Mouse (Mus musculus) layer of hippocampus, postnatal 14 days (tissue): ENCODE measurements around the gene Lefty2. TPM values are rescaled to one million over a fixed set of nuclear protein-coding genes. Genes with fewer than 3 reads are reported as not detected.
"Not testable (repeated sequence)": the region's sequence is repeated elsewhere in the genome, so short reads cannot be mapped to it uniquely, and the experiment has no call there.

ENCODE experiments used
- DNase-seq, 2 experiments: peaks; one replicate each; pipeline ENCODE4 v3.0.0; 2021 to 2022; ENCODE audit warnings: low spot score in 2 of 2, mixed read lengths in 1 of 2
- total RNA-seq, 2 experiments: library from RNA; stranded (reverse); gene quantifications; 2 replicates each; pipeline ENCODE4 v1.2.3; 2021

Gene Lefty2
- total RNA-seq, 2 experiments from 2014 or later = 5.1 to 5.2 TPM

GRCm38 (mm10) chr1:180894088-180894987 is 1.4 kb downstream of the Lefty2 start:
- not testable (repeated sequence) for DNase-seq

- peak in 1 of 2 experiments; percentile 79 for DNase-seq
These were observed 8.2 kb downstream of the Lefty2 start for GRCm38 (mm10) chr1:180901107-180901506.

GRCm38 (mm10) chr1:180902915-180903314 is 10.0 kb downstream of the Lefty2 start:
- no peak for DNase-seq

- DNase-seq = no peak
These were observed 10.7 kb downstream of the Lefty2 start for GRCm38 (mm10) chr1:180903666-180904038.

- DNase-seq = peak; percentile 92 to 96
These were observed 11.3 kb downstream of the Lefty2 start, which contains the start of gene Pycr2 for GRCm38 (mm10) chr1:180904039-180904814. Gene Pycr2 (plus strand): TSS chr1:180904293.

GRCm38 (mm10) chr1:180904815-180905080 is 11.8 kb downstream of the Lefty2 start:
- no peak for DNase-seq

GRCm38 (mm10) chr1:180905307-180905706 is 12.4 kb downstream of the Lefty2 start:
- no peak for DNase-seq

GRCm38 (mm10) chr1:180905876-180906275 is 13.0 kb downstream of the Lefty2 start:
- DNase-seq = no peak

- DNase-seq = no peak
These were observed 13.7 kb downstream of the Lefty2 start for GRCm38 (mm10) chr1:180906461-180907147.

- DNase-seq = no peak
These were observed 18.2 kb downstream of the Lefty2 start for GRCm38 (mm10) chr1:180911138-180911537.

GRCm38 (mm10) chr1:180911653-180912287 is 18.9 kb downstream of the Lefty2 start:
- DNase-seq = no peak

- DNase-seq = no peak
These were observed 19.9 kb downstream of the Lefty2 start for GRCm38 (mm10) chr1:180912792-180913191.

- DNase-seq = no peak
These were observed 20.9 kb downstream of the Lefty2 start for GRCm38 (mm10) chr1:180913797-180914196.

GRCm38 (mm10) chr1:180916425-180916824 is 23.5 kb downstream of the Lefty2 start:
- no peak for DNase-seq

GRCm38 (mm10) chr1:180917053-180917452 is 24.1 kb downstream of the Lefty2 start:
- no peak for DNase-seq

- DNase-seq = no peak
These were observed 26.8 kb downstream of the Lefty2 start for GRCm38 (mm10) chr1:180919686-180920085.

GRCm38 (mm10) chr1:180922273-180923048 is 29.6 kb downstream of the Lefty2 start:
- DNase-seq = no peak

- DNase-seq = no peak
These were observed 31.8 kb downstream of the Lefty2 start for GRCm38 (mm10) chr1:180924737-180925136.

- no peak for DNase-seq
These were observed 33.4 kb downstream of the Lefty2 start for GRCm38 (mm10) chr1:180926286-180926685.

GRCm38 (mm10) chr1:180929599-180929998 is 36.7 kb downstream of the Lefty2 start:
- no peak for DNase-seq
